Mouse (Mus musculus): Measurements from ENCODE around the gene Abhd4.

The Abhd4 gene

DNA sequence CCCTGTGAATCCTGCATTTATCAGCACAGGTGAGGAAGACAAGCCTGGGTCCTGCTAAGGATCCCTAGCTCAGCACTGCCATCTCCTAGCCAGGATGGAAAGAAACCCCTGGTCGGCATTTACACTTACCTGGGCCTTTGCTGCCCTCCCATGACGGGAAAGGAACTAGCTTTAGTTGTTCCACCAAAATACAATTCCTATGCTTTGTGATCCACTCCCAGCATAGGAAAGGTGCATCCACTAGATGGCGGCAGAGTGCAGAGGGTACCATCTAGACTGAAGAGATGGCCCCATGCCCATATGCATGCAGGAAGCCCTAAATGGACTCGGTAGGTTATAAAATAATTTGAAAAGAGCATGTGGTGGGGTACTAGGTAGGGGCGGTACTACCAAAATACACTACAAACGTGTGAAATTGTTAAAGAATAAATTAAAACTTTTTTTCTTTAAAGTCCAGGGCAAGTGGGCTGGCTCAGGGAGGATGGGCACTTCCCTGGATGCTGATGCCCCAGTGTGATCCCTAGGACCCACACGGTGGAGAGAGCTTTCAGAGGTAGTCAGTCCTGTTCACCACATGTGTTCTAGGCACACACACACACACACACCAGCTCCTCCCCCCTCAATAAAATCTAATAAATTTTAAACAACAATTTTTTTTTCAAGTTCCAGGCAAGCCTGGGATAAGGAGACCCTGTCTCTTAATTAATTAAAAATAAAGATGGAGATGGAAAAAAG, 14.8 kb upstream of the Abhd4 start:
- peak; percentile 89 for DNase-seq

DNA sequence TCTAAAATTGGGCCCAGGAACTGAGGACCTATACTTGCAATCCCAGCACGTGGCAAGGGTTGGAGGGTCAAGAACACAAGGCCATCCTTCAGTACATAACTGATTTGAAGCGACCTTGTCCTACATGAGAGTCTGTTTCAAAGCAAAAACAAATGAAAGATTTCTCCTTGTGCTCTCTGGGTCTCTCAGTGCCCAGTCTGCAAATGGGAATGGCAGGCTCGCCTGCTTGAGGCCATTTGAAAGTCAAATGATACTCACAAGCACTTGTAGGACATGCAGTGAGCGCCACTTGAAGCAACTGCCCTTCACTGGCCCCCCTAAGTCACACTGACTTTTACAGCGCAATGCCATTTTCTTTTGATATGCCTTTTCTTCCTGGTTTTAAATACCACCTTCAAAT, 13.4 kb upstream of the Abhd4 start:
- DNase-seq: no peak

- DNase-seq: no peak
Observed at GRCm38 (mm10) chr14:54244183-54244582, 9.8 kb upstream of the Abhd4 start.

DNA sequence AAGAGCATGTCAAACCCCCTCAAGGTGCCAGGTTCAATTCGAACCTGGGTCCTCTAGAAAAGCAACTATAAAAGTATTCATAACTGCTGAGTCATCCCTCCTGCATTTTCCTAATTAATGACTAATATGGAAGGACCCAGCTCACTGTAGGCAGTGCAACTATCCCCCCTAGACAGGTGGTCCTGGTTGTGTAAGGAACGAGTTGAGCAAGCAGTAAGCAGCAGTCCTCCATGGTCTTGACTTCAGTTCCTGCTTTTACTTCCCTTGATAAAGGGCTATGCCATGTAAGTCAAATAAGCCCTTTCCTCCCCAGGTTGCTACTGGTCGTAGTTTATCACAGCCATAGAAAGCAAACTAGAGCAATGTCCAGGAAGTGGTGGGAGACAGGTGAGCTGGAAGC, 7.8 kb upstream of the Abhd4 start:
- no peak for DNase-seq

DNA sequence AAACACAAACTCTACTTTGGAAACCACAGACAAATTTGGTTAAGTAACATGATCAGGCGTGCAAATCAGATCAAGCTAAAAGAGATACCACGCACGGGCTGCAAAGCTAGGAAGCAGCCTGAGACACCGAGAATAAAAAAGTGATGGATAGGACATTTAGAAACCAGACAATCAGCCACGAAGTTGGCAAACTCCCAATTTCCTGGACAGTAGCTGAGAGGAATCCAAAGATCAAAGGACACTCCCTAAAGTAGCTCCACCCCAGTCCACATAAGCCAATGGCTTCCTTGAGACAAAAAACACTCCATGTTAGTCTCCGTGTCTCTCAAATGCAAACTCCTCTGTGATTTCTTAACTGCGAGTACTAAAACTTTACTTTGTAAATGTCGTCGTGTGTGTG, 4.7 kb upstream of the Abhd4 start:
- no peak for DNase-seq

GRCm38 (mm10) chr14:54250122-54250521, 3.9 kb upstream of the Abhd4 start:
- DNase-seq: no peak

- no peak for DNase-seq
Observed at GRCm38 (mm10) chr14:54254670-54255202, 748 bp downstream of the Abhd4 start.

DNA sequence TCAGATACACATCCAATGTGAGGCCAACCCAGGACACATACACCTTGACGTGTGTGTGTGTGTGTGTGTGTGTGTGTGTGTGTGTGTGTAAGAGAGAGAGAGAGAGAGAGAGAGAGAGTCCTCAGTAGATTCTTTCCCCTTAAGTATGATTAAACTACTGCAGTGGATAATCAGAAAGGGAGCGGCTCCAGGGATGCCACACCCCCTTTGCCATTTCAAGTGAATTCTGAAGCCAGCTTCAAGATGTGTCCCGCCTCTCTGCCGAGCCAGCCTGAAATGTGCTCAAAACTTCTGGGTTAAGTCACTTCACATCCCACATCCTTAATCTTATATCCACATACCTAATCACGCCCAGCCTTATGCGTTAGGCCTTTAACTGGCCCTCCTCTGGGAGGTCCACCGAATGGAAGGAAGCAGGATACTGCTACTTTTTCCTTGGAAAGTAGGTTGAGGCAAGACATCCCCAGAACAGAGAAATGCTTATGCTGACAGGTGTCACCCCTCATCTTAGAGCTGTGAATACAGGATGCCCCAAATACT, 4.2 kb downstream of the Abhd4 start:
- DNase-seq: no peak

- peak; percentile 82 for DNase-seq
Observed at GRCm38 (mm10) chr14:54259003-54259721, 5.2 kb downstream of the Abhd4 start.

- DNase-seq: no peak
Observed at GRCm38 (mm10) chr14:54259722-54260085, 5.7 kb downstream of the Abhd4 start.

GRCm38 (mm10) chr14:54260196-54260595, 6.2 kb downstream of the Abhd4 start:
- DNase-seq: no peak

- DNase-seq: no peak
Observed at GRCm38 (mm10) chr14:54261386-54261785, 7.4 kb downstream of the Abhd4 start.

DNA sequence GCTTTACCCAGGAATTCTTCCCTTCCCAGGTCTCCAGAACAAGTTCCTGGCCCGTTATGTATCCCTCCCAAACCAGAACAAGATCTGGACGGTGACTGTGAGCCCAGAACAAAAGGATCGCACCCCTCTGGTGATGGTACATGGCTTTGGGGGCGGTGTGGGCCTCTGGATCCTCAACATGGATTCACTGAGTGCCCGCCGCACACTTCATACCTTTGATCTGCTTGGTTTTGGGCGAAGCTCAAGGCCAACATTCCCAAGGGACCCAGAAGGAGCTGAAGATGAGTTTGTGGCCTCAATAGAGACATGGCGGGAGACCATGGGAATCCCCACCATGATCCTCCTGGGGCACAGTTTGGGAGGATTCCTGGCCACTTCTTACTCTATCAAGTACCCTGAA, 8.6 kb downstream of the Abhd4 start:
- no peak for DNase-seq

DNA sequence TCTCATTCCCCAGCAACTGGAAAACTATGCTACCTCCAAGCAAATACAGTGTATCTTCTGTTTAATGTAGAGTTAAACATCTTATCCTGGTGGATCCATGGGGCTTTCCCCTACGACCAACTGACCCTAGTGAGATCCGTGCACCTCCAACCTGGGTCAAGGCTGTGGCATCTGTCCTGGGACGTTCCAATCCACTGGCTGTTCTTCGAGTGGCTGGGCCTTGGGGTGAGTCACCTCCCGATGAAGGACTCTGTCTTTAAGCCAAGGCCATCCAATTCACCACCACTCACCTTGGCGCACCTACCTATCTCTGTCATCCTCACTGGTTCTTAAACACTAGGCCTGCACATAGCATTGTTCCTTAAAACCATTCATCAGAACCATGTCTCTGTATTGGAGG, 9.1 kb downstream of the Abhd4 start:
- DNase-seq: no peak

GRCm38 (mm10) chr14:54264231-54264630, 10.2 kb downstream of the Abhd4 start:
- no peak for DNase-seq

DNA sequence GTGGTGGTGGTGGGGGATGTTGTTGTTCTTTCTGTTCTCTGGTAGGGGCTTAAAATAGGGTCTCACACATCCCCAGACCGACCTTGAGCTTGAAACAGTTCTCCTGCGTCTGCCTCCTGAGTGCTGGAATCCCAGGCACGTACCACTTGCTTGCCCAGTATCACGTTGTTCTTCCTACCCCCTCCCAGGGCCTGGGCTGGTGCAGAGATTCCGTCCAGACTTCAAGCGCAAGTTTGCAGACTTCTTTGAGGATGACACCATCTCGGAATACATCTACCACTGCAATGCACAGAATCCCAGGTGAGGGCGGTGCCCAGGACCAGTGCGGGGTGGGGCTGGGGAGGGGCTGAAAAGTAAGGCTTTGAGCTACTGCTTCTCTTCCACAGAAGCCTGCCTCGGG, 11.1 kb downstream of the Abhd4 start:
- no peak for DNase-seq

GRCm38 (mm10) chr14:54265951-54266350, 12.0 kb downstream of the Abhd4 start:
- no peak for DNase-seq

DNA sequence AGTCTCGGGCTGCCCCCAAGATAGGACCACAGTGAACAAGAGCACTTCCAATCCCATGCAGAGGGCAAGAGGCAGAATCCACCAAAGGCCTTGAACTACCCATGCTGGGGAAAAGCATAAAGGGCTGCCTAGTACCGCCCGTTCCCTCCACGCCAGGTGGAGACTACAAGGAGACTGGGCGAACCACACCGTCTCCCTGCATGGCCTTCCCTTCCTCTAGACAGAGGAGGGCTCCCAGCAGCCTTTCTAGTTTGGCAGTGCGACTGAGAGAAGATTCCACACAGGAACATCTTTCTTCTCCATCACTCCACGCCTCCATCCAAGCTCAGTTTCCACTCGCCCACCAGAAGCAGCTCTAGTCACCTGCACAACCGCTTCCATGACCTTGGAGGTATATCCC, 14.0 kb downstream of the Abhd4 start:
- DNase-seq: no peak

DNA sequence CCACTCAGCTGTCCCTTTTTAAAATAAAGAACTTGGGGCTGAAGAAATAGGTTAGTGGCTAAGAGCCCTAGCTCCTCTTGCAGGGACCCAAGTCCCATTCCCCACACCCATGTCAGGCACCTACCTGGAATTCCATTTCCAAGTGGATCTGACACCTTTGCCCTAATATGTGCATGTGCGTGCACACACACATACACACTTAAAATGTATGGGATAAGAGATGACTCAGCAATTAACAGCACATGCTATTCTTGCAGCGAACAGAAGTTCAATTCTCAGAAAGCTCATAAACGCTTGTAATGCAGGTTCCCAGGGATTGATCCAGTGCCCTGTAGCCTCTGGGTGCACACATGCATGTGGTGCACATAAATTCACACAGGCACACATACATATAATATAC, 15.6 kb downstream of the Abhd4 start:
- no peak for DNase-seq

- no peak for DNase-seq
Observed at GRCm38 (mm10) chr14:54270413-54270812, 16.4 kb downstream of the Abhd4 start.

DNA sequence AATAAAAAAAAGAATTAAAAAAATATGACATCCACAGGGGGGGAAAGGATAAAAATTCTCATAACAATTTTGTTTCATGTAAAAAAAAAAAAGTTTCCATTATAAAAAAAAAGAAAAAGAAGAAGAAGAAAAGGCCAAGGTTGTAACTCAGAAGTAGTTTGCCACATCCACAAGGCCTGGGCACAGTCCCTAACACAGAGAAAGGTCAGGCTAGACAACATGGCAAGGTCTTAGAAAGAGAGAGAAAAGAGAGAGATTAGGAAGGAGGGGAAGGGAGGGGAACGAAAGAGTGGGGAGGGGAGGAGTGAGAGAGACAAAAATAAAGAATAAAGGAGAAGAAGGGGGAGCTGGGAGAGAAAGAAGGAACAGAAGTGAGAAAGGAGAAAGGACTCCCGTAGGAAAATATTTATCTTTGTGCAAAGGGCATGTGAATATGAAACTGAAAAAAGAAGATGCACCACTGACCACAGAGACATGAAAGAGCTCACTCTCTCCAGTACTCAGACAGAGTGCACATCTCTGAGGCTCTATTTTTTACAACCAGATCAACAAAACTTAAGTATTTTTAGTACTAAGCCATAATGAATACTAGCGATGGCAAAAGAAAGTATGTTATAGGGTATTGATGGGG, 18.1 kb downstream of the Abhd4 start:
- DNase-seq: no peak

GRCm38 (mm10) chr14:54272696-54273095, 18.7 kb downstream of the Abhd4 start:
- DNase-seq: no peak

- no peak for DNase-seq
Observed at GRCm38 (mm10) chr14:54276446-54276845, 22.5 kb downstream of the Abhd4 start.

GRCm38 (mm10) chr14:54284839-54285238, 30.9 kb downstream of the Abhd4 start, which contains the start of gene Olfr49:
TSS of gene Olfr49 (minus strand) at chr14:54284939.
- DNase-seq: no peak
